Mouse (Mus musculus) layer of hippocampus, postnatal 25 days (tissue): ENCODE measurements around the gene St6galnac6. TPM values are rescaled to one million over a fixed set of nuclear protein-coding genes. Genes with fewer than 3 reads are reported as not detected.

Experiments
- DNase-seq, 2 experiments: peaks; one replicate each; pipeline ENCODE4 v3.0.0; 2022; ENCODE audit warnings: mixed read lengths in 2 of 2, low spot score in 1 of 2; ENCODE audit errors: extremely low spot score in 1 of 2
- total RNA-seq, 2 experiments: library from RNA; stranded (reverse); gene quantifications; 2 replicates each; pipeline ENCODE4 v1.2.3; 2021

The St6galnac6 gene
- total RNA-seq, 2 experiments from 2014 or later: 105 to 124 TPM

- no peak for DNase-seq
These were observed 9.4 kb downstream of the St6galnac6 start for GRCm38 (mm10) chr2:32608778-32609435.

GRCm38 (mm10) chr2:32610610-32611229, 11.2 kb downstream of the St6galnac6 start:
- DNase-seq: peak in 1 of 2 experiments; percentile 58

GRCm38 (mm10) chr2:32612274-32612673, 12.8 kb downstream of the St6galnac6 start:
- DNase-seq: no peak

GRCm38 (mm10) chr2:32617109-32617508, 17.6 kb downstream of the St6galnac6 start:
- no peak for DNase-seq

- no peak for DNase-seq
These were observed 18.1 kb downstream of the St6galnac6 start for GRCm38 (mm10) chr2:32617601-32618000.

- no peak for DNase-seq
These were observed 18.5 kb downstream of the St6galnac6 start for GRCm38 (mm10) chr2:32618051-32618450.

- DNase-seq: no peak
These were observed 21.4 kb downstream of the St6galnac6 start for GRCm38 (mm10) chr2:32620682-32621516.

GRCm38 (mm10) chr2:32621517-32621859, 22.0 kb downstream of the St6galnac6 start, which contains the start of gene Ak1:
Gene Ak1 (plus strand): TSS chr2:32621758.
- no peak for DNase-seq

GRCm38 (mm10) chr2:32624111-32624748, 24.7 kb downstream of the St6galnac6 start:
- no peak for DNase-seq

GRCm38 (mm10) chr2:32625212-32625872, 25.8 kb downstream of the St6galnac6 start:
- DNase-seq: peak; percentile 69 to 81

GRCm38 (mm10) chr2:32625873-32626694, 26.6 kb downstream of the St6galnac6 start:
- DNase-seq: peak; percentile 47 to 54

GRCm38 (mm10) chr2:32627266-32628043, 27.9 kb downstream of the St6galnac6 start:
- no peak for DNase-seq

GRCm38 (mm10) chr2:32628044-32628550, 28.6 kb downstream of the St6galnac6 start:
- DNase-seq: no peak

GRCm38 (mm10) chr2:32628729-32629128, 29.2 kb downstream of the St6galnac6 start:
- peak; percentile 47 to 62 for DNase-seq

- DNase-seq: no peak
These were observed 29.9 kb downstream of the St6galnac6 start for GRCm38 (mm10) chr2:32629276-32629976.

- DNase-seq: no peak
These were observed 30.5 kb downstream of the St6galnac6 start for GRCm38 (mm10) chr2:32630036-32630435.

- DNase-seq: no peak
These were observed 31.5 kb downstream of the St6galnac6 start for GRCm38 (mm10) chr2:32631046-32631445.
